Mouse (Mus musculus) lung, postnatal 25 days (tissue): ENCODE results near the gene Batf3.

Source experiments
- DNase-seq: peaks from one replicate; pipeline ENCODE4 v3.0.0; 2022; ENCODE audit warnings: low spot score

Gene Batf3

GRCm38 (mm10) chr1:191097802-191098747, at the start of gene Batf3:
Batf3 (plus strand) TSS chr1:191097847.
- peak; percentile 21 for DNase-seq

- DNase-seq = no peak
Measured at GRCm38 (mm10) chr1:191053555-191053954, 44.1 kb upstream of the Batf3 start.

DNA sequence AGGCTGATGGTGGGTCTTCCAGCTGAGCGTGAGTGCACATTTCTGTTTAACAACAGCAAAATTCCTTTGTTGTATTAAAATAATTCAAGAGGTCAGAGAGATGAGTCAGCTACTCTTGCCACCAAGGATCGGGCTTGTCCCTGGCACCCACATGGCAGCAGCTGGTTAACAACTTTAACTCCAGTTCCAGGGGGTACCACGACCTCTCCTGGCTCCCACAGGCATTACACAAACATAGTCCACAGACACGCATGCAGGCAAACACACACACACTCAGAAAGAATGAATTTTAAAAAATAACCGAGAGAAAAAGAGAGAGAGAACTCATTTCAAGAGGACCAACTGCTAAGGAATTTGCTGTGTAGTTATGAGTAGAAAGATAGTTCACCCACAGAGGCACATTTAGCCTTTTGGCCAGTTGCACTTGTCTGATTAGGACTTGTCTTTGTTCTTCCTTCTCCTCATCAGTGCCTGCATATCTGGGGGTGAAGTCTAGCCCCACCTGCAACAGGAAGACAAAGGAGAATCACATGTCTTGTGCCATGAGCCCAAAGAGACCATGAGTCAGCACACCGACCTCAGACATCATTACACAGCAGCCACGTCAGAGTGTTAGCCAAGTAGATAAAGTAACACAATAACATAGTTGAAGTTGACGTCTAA, 42.6 kb upstream of the Batf3 start:
- no peak for DNase-seq

GRCm38 (mm10) chr1:191055533-191055873, 42.1 kb upstream of the Batf3 start:
- DNase-seq = no peak

DNA sequence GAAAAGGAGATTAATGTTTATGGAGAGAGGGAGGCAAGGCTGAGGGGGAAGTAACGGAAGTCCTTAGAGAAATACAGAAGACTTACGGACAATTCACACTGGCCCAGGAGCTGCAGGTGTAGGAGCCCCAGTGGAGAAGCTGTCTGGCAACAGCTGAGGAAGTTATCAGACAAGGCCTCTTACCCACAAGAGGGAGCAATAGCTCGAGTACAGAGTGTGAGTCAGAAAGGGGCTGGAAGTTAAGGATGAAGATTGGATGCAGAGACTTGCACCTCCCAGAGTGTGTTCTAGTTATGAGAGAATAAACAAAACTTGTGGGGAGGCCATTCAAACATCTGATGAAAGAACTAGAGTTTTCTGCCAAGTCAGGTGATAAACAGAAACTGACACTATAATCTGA, 40.2 kb upstream of the Batf3 start:
- DNase-seq = no peak

GRCm38 (mm10) chr1:191062241-191062780, 35.3 kb upstream of the Batf3 start:
- no peak for DNase-seq

DNA sequence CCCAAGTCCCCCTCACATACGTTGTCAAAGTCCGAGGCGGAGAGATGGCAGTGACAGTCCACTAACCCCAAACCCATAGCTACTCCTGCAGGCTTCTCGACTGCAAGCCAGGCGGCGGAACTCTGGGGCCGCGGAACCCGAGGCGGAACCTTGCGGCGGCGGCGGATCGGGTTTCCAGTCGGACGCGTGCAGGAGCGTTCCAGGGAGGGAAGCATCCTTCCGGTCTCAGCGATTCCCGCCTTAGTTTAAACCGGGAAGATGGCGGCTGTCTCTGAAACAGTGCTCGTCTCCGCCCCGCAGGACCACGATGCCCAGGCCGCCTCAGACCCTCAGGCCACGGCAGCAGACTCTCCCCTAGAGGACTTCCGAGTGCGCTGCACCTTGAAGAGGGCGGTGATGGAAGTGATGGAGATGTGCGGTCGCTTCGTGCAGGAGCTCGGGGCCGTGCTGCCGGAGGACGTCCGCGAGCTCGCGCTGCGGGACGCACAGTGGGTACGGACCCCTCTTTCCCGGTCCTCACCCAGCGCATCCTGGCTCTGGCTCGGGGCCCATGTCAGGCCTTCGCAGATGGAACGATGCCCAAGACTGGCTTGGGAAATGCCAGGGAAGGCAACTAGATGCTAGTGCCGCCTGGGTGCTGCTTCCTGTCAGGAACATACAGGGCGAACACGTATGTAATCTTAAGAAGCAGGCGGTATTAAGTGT, 34.7 kb upstream of the Batf3 start, which contains the start of the genes Tatdn3 and Nsl1:
Gene Tatdn3 (minus strand): TSS at position 152 of the 705 bp plus-strand sequence.
Gene Nsl1 (plus strand): TSS at position 232 of the 705 bp plus-strand sequence.
- DNase-seq = peak; percentile 88

DNA sequence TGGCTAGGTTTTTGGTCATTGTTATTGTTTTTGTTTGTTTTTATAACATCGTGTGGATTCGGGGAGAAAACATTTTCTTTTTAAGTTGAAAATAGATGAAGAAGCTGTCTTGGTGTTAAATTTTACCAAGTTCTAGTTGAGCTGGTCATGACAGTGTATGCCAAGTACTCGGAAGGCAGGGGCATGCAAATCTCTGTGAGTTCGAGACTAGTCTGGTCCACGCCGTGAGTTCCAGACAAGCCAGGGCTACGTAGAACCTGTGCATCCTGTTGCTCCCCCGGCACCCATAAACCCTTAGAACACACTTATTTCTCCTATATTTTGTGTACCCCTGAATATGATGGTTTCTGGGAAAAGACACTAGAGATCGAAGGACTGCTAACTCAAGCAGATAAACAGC, 33.9 kb upstream of the Batf3 start:
- DNase-seq = no peak

GRCm38 (mm10) chr1:191064535-191064934, 33.1 kb upstream of the Batf3 start:
- DNase-seq = no peak

GRCm38 (mm10) chr1:191065188-191065587, 32.5 kb upstream of the Batf3 start:
- no peak for DNase-seq

GRCm38 (mm10) chr1:191068377-191068776, 29.3 kb upstream of the Batf3 start:
- no peak for DNase-seq

DNA sequence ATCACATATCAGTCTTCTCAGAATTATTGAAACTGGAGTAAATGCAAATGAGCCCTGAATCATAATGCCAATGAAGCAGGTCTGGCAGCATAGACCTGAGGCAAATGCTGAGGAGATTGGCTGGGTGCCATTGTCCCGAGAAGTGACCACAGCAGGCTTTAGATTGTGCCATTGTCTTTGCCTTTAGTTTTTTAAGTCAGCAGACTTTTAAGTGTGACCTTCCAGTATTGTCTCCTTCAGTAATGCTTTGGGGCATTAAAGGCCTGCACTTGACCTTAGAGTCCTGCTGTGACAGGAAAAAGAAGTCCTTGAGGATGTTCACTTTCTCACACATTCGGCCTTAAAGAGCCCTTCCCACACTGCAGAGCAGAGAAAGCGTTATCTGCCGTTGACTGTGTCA, 27.4 kb upstream of the Batf3 start:
- no peak for DNase-seq

DNA sequence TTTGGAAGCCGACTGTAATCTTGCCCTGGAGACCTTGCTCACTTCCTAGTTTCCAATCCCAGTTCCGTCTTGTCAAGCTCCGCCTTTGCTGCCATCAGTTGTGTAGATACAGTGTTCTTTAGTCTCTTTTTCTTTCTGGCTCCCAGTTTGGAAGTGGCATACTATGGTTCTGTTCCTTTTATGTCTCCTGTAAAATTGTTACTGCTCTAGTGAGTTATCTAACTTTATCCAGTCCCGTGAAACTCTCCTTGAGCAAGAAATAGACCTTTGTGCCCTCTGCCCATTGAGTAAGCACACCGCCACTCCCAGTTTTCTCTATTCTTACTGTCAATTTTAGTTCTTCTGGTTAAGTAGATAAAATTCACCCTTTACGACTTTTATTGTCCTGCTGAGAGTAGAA, 26.0 kb upstream of the Batf3 start:
- DNase-seq = no peak

- DNase-seq = no peak
Measured at GRCm38 (mm10) chr1:191072329-191072913, 25.2 kb upstream of the Batf3 start.

DNA sequence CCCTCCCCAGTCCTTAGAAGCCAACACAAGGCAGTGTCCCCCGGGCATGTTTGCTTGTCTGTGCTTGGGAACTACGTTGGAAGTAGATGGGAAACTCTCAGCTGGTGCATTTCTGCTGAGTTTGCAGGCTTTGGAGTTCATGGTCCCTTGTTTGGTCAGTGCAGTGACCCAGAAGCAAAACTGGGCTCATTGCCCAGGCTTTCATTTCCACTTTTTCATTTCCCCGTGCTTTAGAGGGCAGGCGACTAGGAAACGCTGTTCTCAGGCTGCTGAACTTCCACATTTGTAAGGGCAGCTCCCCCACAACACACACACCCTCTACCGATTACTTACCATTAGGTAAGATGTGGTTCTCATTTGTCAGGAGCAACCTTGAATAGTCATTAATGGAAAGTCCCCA, 24.6 kb upstream of the Batf3 start:
- peak; percentile 69 for DNase-seq

DNA sequence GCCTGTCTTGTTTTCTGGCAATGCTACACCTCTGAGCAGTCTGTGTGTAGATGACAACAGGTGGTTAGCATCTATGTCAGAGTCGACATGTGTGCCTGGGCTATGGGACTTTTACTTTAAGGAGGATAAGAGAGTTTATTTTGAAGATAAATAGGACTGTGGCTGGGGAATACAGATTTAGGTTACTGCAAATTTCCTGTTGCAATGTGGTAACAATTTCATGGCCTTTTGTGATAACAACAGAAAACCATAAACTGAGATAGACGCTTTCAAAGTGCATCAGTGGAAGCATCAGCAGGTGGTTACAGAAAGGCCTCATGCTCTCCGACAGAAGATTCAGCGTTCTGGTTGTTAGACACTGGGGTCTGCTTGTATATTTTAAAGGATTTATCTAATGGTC, 24.2 kb upstream of the Batf3 start:
- no peak for DNase-seq

- DNase-seq = peak; percentile 72
Measured at GRCm38 (mm10) chr1:191075199-191075883, 22.3 kb upstream of the Batf3 start.

DNA sequence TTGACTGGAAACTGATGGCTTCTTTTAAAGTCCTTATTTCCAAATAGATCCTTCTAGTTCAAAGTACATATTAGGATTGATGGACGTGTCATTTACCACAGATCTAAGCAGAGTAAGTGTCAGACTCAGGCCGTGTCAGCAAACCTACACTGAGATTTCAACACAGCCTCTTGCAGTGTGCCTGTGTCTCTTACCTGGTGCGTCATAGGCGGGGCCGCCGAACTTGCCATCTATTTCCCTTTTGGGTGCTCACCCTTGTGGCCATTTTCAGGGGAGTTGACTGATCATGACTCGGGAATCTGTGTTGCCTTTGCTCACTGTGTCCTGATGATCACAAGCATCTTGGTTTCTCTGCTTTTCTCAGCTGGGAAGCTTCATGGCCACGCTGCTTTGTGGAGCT, 14.4 kb upstream of the Batf3 start:
- DNase-seq = no peak

DNA sequence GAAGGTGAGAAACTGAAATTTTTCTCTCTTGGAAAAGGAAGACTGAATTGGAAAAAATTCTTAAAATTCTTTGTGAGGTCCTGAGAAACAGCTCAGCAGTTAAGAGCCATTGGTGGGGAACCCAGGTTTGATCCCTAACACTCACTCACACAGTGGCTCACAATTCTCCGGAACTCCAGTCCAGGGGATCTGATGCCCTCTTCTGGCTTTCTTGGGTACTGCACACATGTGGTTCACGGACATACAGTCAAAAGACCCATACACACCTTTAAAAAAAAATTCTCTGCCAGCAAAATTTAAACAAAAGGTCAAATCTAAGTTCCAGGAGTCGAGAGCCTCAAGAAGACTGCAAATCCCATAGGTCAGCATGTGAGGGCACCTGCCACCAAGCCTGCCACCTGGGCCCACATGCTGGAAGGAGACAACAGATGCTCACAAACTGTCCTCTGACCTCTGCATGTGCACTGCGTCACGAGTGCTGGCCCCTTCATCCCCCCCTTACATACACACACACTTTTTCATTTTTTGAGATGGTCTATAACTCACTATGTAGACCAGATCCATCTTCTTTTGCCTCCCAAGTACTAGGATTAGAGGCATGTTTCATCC, 12.6 kb upstream of the Batf3 start:
- peak; percentile 31 for DNase-seq

- peak; percentile 23 for DNase-seq
Measured at GRCm38 (mm10) chr1:191085597-191085996, 12.1 kb upstream of the Batf3 start.
